Mouse (Mus musculus): ENCODE results near the gene Emid1. TPM values are rescaled to one million over a fixed set of nuclear protein-coding genes. Genes with fewer than 3 reads are reported as not detected.

Emid1 gene
- polyA plus RNA-seq, 1 experiment from 2014 or later, result 18.2 TPM

- Histone ChIP-seq H3K4me2 (ENCODE audit: low read length) (peak overlapping the region; percentile 90), H3K36me3 (ENCODE audit: control insufficient read depth, insufficient read depth, low read length) (peaks cover 22% of the 10 kb centered on the region), H3K4me1 (ENCODE audit: control insufficient read depth, insufficient read depth, low read depth, low read length) (peaks cover 40% of the 10 kb centered on the region), H3K9me3 (ENCODE audit: control insufficient read depth, low read length) (no peaks in the 10 kb centered on the region), H3K27ac (ENCODE audit: low read depth, low read length) (no peak overlapping the region), H3K4me3 (ENCODE audit: low read length) (peak overlapping the region; percentile 64), H3K9ac (ENCODE audit: low read depth, low read length) (peak overlapping the region; percentile 73), H3K27me3 (replicated peaks; ENCODE audit: control insufficient read depth, insufficient read depth, low read length) (peaks cover 36% of the 10 kb centered on the region)
- ATAC-seq, result 0 out of 2 replicates have a peak, but pooled peaks have one; percentile 0
- WGBS, result 12% methylated on average over 38 of the region's 38 CpGs
Measured at GRCm38 (mm10) chr11:5064282-5065055, 87.6 kb downstream of the Emid1 start.

DNA sequence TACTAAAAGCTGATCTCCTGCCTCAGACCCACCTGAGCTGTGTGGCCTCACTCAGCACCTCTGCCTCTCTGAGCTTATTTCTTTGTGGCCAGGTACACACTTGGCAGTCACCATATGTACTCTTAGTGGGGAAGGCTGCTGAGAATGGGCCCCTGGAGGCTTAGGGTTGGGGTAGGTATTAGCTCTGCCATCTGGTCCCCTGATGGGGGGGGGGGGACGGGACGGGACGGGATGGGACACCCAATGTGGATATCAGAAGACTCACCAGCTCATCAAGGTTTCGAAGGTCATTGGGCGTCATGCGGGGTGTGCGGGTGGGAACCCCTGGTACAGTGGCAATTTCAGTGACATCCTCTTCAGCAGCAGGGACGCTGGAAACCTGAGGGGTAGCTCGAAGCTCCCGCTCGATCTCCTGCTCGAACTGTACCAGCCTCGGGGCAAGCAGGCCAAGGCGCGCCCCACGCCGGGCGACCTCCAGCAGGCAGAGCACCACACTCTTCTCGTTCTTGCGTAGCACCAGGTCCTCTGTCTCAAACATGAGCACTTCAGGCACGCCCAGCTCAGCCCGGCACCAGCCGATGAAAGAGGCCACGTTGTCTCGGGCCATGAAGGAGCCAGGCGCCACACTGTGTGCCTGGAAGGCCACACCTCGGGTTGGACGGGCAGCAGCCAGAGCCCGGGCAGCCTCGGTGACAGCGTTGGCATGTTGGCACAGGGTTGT is 88.3 kb downstream of the Emid1 start:
- no peaks in the 10 kb centered on the region for H3K9me3 ChIP-seq (ENCODE audit: control insufficient read depth, low read length)
- peaks cover 14% of the 10 kb centered on the region for H3K36me3 ChIP-seq (ENCODE audit: control insufficient read depth, insufficient read depth, low read length)
- peak overlapping the region; percentile 64 for H3K4me3 ChIP-seq (ENCODE audit: low read length)
- peak overlapping the region; percentile 90 for H3K4me2 ChIP-seq (ENCODE audit: low read length)
- ATAC-seq, result no peak
- peaks cover 41% of the 10 kb centered on the region for H3K27me3 ChIP-seq (replicated peaks; ENCODE audit: control insufficient read depth, insufficient read depth, low read length)
- H3K27ac ChIP-seq (ENCODE audit: low read depth, low read length), result no peak overlapping the region
- peak overlapping the region; percentile 73 for H3K9ac ChIP-seq (ENCODE audit: low read depth, low read length)
- 50% methylated on average over 31 of the region's 31 CpGs for WGBS
- peaks cover 41% of the 10 kb centered on the region for H3K4me1 ChIP-seq (ENCODE audit: control insufficient read depth, insufficient read depth, low read depth, low read length)

DNA sequence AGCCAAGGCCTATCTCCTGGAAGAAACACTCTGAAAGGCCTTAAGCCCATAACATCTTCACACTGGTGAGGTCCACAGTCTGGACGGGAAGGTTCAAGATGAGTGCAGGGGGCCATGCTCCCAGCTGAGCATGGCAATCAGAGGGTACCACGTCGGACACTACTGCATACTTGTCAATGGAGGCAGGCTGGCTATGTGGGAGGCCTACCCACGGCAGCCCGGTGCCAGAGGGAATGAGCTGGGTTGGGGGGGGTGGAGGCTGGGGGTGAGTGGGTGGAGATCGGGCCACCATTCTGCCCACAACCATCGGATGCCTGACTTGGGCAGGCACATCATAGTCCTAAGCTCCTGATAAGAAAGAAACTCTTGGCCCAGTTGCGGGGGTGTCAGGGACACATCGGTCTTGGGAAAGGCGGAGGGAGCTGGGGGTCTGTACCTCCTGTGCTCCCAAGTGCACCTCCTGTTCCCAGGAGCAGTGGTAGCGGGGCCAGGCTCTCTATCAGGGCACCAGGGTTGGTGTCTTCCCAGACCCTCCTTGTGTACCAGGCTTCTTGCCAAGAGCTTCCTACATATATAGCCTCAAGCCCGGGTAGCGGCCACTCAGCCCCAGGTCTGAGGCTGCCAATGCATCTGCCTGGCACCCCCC is 89.1 kb downstream of the Emid1 start:
- Histone ChIP-seq H3K4me3 (ENCODE audit: low read length) (0 out of 2 replicates have a peak overlapping the region, but pooled peaks have one; percentile 6), H3K36me3 (ENCODE audit: control insufficient read depth, insufficient read depth, low read length) (peaks cover 7% of the 10 kb centered on the region), H3K9ac (ENCODE audit: low read depth, low read length) (no peak overlapping the region), H3K9me3 (ENCODE audit: control insufficient read depth, low read length) (no peaks in the 10 kb centered on the region), H3K4me1 (ENCODE audit: control insufficient read depth, insufficient read depth, low read depth, low read length) (peaks cover 45% of the 10 kb centered on the region), H3K27me3 (replicated peaks; ENCODE audit: control insufficient read depth, insufficient read depth, low read length) (peaks cover 43% of the 10 kb centered on the region), H3K27ac (ENCODE audit: low read depth, low read length) (no peak overlapping the region), H3K4me2 (ENCODE audit: low read length) (peak overlapping the region; percentile 90; the same call in 1 of the 2 replicates)
- 66% methylated on average over 13 of the region's 13 CpGs for WGBS
- no peak for ATAC-seq

DNA sequence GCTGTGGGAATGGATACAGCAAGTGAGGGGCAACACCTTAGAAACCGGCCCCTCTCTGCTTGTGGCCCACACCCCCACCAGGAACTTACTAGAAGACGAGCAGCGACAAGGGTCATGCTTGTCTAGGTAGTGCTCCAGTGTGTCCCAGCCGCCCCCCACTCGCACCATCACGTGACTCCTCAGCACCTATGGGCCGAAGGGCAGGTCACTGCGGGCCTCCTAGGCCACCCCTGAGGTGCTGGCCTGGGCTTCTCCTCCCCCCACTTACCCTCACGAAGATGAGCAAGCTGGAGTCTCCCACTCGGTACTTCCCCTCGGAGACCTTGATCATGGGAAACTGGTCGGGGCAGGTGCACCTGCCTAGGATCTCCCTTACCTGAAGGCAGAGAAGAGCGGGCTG is 89.7 kb downstream of the Emid1 start:
- 0 out of 2 replicates have a peak, but pooled peaks cover 4% of the 10 kb centered on the region for H3K36me3 ChIP-seq (ENCODE audit: control insufficient read depth, insufficient read depth, low read length)
- peaks cover 44% of the 10 kb centered on the region for H3K27me3 ChIP-seq (replicated peaks; ENCODE audit: control insufficient read depth, insufficient read depth, low read length)
- peak overlapping the region; percentile 33 for H3K4me3 ChIP-seq (ENCODE audit: low read length)
- 20% methylated on average over 13 of the region's 13 CpGs for WGBS
- ATAC-seq, result no peak
- H3K4me2 ChIP-seq (ENCODE audit: low read length), result peak overlapping the region; percentile 60
- no peak overlapping the region for H3K9ac ChIP-seq (ENCODE audit: low read depth, low read length)
- H3K9me3 ChIP-seq (ENCODE audit: control insufficient read depth, low read length), result no peaks in the 10 kb centered on the region
- peaks cover 48% of the 10 kb centered on the region for H3K4me1 ChIP-seq (ENCODE audit: control insufficient read depth, insufficient read depth, low read depth, low read length)
- no peak overlapping the region for H3K27ac ChIP-seq (ENCODE audit: low read depth, low read length)

GRCm38 (mm10) chr11:5061413-5062139 is 90.5 kb downstream of the Emid1 start:
- WGBS, result 7% methylated on average over 60 of the region's 62 CpGs
- 0 out of 2 replicates have a peak, but pooled peaks cover 4% of the 10 kb centered on the region for H3K36me3 ChIP-seq (ENCODE audit: control insufficient read depth, insufficient read depth, low read length)
- peak overlapping the region; percentile 33 for H3K4me3 ChIP-seq (ENCODE audit: low read length)
- no peaks in the 10 kb centered on the region for H3K9me3 ChIP-seq (ENCODE audit: control insufficient read depth, low read length)
- peaks cover 51% of the 10 kb centered on the region for H3K27me3 ChIP-seq (replicated peaks; ENCODE audit: control insufficient read depth, insufficient read depth, low read length)
- H3K4me1 ChIP-seq (ENCODE audit: control insufficient read depth, insufficient read depth, low read depth, low read length), result peaks cover 48% of the 10 kb centered on the region
- H3K27ac ChIP-seq (ENCODE audit: low read depth, low read length), result no peak overlapping the region
- H3K4me2 ChIP-seq (ENCODE audit: low read length), result peak overlapping the region; percentile 60
- peak overlapping the region; percentile 44 for H3K9ac ChIP-seq (ENCODE audit: low read depth, low read length)
- ATAC-seq, result peak; percentile 1; the same call in 1 of the 2 replicates

- Histone ChIP-seq H3K9ac (ENCODE audit: low read depth, low read length) (no peak overlapping the region; the same call in 1 of the 2 replicates), H3K4me2 (ENCODE audit: low read length) (peak overlapping the region; percentile 60), H3K9me3 (ENCODE audit: control insufficient read depth, low read length) (no peaks in the 10 kb centered on the region), H3K27ac (ENCODE audit: low read depth, low read length) (no peak overlapping the region), H3K36me3 (ENCODE audit: control insufficient read depth, insufficient read depth, low read length) (0 out of 2 replicates have a peak, but pooled peaks cover 4% of the 10 kb centered on the region), H3K4me1 (ENCODE audit: control insufficient read depth, insufficient read depth, low read depth, low read length) (peaks cover 48% of the 10 kb centered on the region), H3K27me3 (replicated peaks; ENCODE audit: control insufficient read depth, insufficient read depth, low read length) (peaks cover 54% of the 10 kb centered on the region), H3K4me3 (ENCODE audit: low read length) (peak overlapping the region; percentile 33; the same call in 1 of the 2 replicates)
- no peak for ATAC-seq
- 54% methylated on average over 26 of the region's 28 CpGs for WGBS
Measured at GRCm38 (mm10) chr11:5060756-5061412, 91.2 kb downstream of the Emid1 start.

DNA sequence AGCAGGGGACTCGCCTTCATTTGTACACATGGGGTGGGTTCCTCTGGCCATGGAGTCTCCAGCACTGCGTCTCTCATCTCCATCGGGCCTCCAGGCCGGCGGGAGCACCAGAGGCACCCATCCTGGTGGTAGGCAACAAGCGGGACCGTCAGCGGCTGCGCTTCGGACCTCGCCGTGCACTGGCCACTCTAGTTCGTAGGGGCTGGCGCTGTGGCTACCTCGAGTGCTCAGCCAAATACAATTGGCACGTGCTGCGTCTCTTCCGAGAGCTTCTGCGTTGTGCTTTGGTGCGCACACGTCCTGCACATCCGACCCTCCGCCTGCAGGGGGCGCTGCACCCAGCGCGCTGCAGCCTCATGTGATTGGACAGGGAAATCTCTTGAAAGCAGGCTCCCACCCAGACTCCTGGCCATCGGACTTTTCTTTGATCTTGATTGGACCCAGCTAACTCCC is 92.3 kb downstream of the Emid1 start:
- Histone ChIP-seq H3K36me3 (ENCODE audit: control insufficient read depth, insufficient read depth, low read length) (0 out of 2 replicates have a peak, but pooled peaks cover 4% of the 10 kb centered on the region), H3K27ac (ENCODE audit: low read depth, low read length) (no peak overlapping the region), H3K27me3 (replicated peaks; ENCODE audit: control insufficient read depth, insufficient read depth, low read length) (peaks cover 55% of the 10 kb centered on the region), H3K4me1 (ENCODE audit: control insufficient read depth, insufficient read depth, low read depth, low read length) (peaks cover 47% of the 10 kb centered on the region), H3K9me3 (ENCODE audit: control insufficient read depth, low read length) (no peaks in the 10 kb centered on the region), H3K4me2 (ENCODE audit: low read length) (no peak overlapping the region), H3K9ac (ENCODE audit: low read depth, low read length) (no peak overlapping the region), H3K4me3 (ENCODE audit: low read length) (no peak overlapping the region)
- 10% methylated on average over 27 of the region's 27 CpGs for WGBS
- no peak for ATAC-seq

GRCm38 (mm10) chr11:5059230-5059629 is 92.8 kb downstream of the Emid1 start:
- Histone ChIP-seq H3K27me3 (replicated peaks; ENCODE audit: control insufficient read depth, insufficient read depth, low read length) (peaks cover 55% of the 10 kb centered on the region), H3K27ac (ENCODE audit: low read depth, low read length) (no peak overlapping the region), H3K36me3 (ENCODE audit: control insufficient read depth, insufficient read depth, low read length) (0 out of 2 replicates have a peak, but pooled peaks cover 4% of the 10 kb centered on the region), H3K4me3 (ENCODE audit: low read length) (no peak overlapping the region), H3K9me3 (ENCODE audit: control insufficient read depth, low read length) (no peaks in the 10 kb centered on the region), H3K9ac (ENCODE audit: low read depth, low read length) (no peak overlapping the region), H3K4me1 (ENCODE audit: control insufficient read depth, insufficient read depth, low read depth, low read length) (peaks cover 42% of the 10 kb centered on the region), H3K4me2 (ENCODE audit: low read length) (no peak overlapping the region)
- ATAC-seq, result no peak
- 24% methylated on average over 14 of the region's 14 CpGs for WGBS
